Mouse (Mus musculus) heart, postnatal 0 days (tissue): ENCODE data around the gene Igf1r.

Experiments
- CTCF ChIP-seq: IDR thresholded peaks from 2 replicates; pipeline ENCODE4 v1.5.1; 2016; ENCODE audit warnings: antibody characterized with exemption, control low read depth, low read depth
- EP300 ChIP-seq: IDR thresholded peaks from 2 replicates; pipeline ENCODE4 v1.6.1; 2016; ENCODE audit warnings: antibody characterized with exemption, low read depth

GRCm38 (mm10) chr7:68213842-68214241 is 261.2 kb downstream of the Igf1r start:
- TF ChIP-seq CTCF = no peak
- no peak for TF ChIP-seq EP300
